Mouse (Mus musculus): ENCODE results near the gene Rac3. TPM values are rescaled to one million over a fixed set of nuclear protein-coding genes. Genes with fewer than 3 reads are reported as not detected.
"Not testable (repeated sequence)": the region's sequence is repeated elsewhere in the genome, so short reads cannot be mapped to it uniquely, and the experiment has no call there.

Gene Rac3
- 31.0 and 58.2 TPM in 2 replicates for polyA plus RNA-seq (2016; fragmentation: Nextera tagmentation; extraction: Ambion mirVana)

GRCm38 (mm10) chr11:120721124-120722066 lies at the start of gene Rac3:
Rac3 (plus strand) TSS chr11:120721470.
- no peaks in the 10 kb centered on the region for H3K9me3 ChIP-seq
- WGBS = under 1% methylated on average over 90 of the region's 90 CpGs
- peaks cover 48% of the 10 kb centered on the region for H3K27me3 ChIP-seq (ENCODE audit: insufficient read depth, poor library complexity, severe bottlenecking)

GRCm38 (mm10) chr11:120672687-120673593 lies 48.3 kb upstream of the Rac3 start, which contains the start of gene Aspscr1:
Aspscr1 (plus strand) TSS chr11:120672973.
- Histone ChIP-seq H3K4me1 (replicated peaks) (peaks cover 25% of the 10 kb centered on the region), H3K4me3 (peak within 1 kb of the TSS; percentile 79), H3K36me3 (peaks cover 31% of the 10 kb centered on the region), H3K27ac (peak within 1 kb of the TSS; percentile 99), H3K9me3 (no peaks in the 10 kb centered on the region), H3K27me3 (ENCODE audit: insufficient read depth, poor library complexity, severe bottlenecking) (no peaks in the 10 kb centered on the region)
- WGBS = 1% methylated on average over 83 of the region's 83 CpGs
- DNase-seq (ENCODE audit: low spot score) = peak; percentile 94

More at GRCm38 (mm10) chr11:120721124-120722066, at the start of gene Rac3:
- peak within 1 kb of the TSS; percentile 87 for H3K27ac ChIP-seq
- DNase-seq (ENCODE audit: low spot score) = peak; percentile 82
- H3K4me1 ChIP-seq (replicated peaks) = peaks cover 29% of the 10 kb centered on the region
- H3K36me3 ChIP-seq = peaks cover 48% of the 10 kb centered on the region
- H3K4me3 ChIP-seq = peak within 1 kb of the TSS; percentile 73

- Histone ChIP-seq H3K27ac (peak overlapping the region; percentile 99), H3K4me1 (replicated peaks) (peaks cover 28% of the 10 kb centered on the region), H3K9me3 (no peaks in the 10 kb centered on the region), H3K4me3 (peak overlapping the region; percentile 79), H3K27me3 (ENCODE audit: insufficient read depth, poor library complexity, severe bottlenecking) (no peaks in the 10 kb centered on the region), H3K36me3 (peaks cover 38% of the 10 kb centered on the region)
- no peak for DNase-seq (ENCODE audit: low spot score)
- 40% methylated on average over 12 of the region's 12 CpGs for WGBS
Observed at GRCm38 (mm10) chr11:120673594-120674122, 47.6 kb upstream of the Rac3 start.

- Histone ChIP-seq H3K36me3 (peaks cover 60% of the 10 kb centered on the region), H3K4me1 (replicated peaks) (peaks cover 28% of the 10 kb centered on the region)
- H3K4me3 ChIP-seq; H3K27ac ChIP-seq; H3K27me3 ChIP-seq (ENCODE audit: insufficient read depth, poor library complexity, severe bottlenecking); DNase-seq (ENCODE audit: low spot score); H3K9me3 ChIP-seq: not testable (repeated sequence)
- WGBS = 89% methylated on average over 5 of the region's 5 CpGs
Observed at GRCm38 (mm10) chr11:120675875-120676274, 45.4 kb upstream of the Rac3 start.

DNA sequence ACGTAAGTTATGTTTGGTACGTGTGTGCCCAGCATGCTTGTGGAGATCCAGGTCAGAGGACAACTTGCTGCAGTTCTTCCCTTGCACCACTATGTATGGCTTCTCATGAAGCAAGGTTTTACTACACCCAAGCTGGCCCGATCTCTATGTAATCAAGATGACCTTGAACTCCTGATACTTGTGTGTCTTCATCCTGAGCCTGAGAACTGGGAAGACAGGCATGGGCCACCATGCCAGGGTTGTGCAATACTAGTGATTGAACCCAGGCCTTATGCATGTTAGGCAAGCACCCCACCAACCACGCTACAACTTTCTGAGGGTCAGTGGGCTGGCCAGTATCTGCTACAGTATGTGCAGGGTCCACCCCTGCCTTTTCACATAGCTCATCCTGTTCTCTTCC lies 44.3 kb upstream of the Rac3 start:
- no peak overlapping the region for H3K4me3 ChIP-seq
- H3K27me3 ChIP-seq (ENCODE audit: insufficient read depth, poor library complexity, severe bottlenecking) = no peaks in the 10 kb centered on the region
- no peak for DNase-seq (ENCODE audit: low spot score)
- H3K9me3 ChIP-seq = no peaks in the 10 kb centered on the region
- WGBS = 96% methylated on average over 4 of the region's 4 CpGs
- peaks cover 28% of the 10 kb centered on the region for H3K4me1 ChIP-seq (replicated peaks)
- H3K27ac ChIP-seq = no peak overlapping the region
- peaks cover 71% of the 10 kb centered on the region for H3K36me3 ChIP-seq

- H3K9me3 ChIP-seq = no peaks in the 10 kb centered on the region
- 83% methylated on average over 3 of the region's 3 CpGs for whole genome bisulfite sequencing
- H3K4me1 ChIP-seq (replicated peaks) = peaks cover 12% of the 10 kb centered on the region; the same call in 1 of the 2 replicates
- H3K4me3 ChIP-seq = no peak overlapping the region
- no peak overlapping the region for H3K27ac ChIP-seq
- no peak for DNase-seq (ENCODE audit: low spot score)
- H3K27me3 ChIP-seq (ENCODE audit: insufficient read depth, poor library complexity, severe bottlenecking) = no peaks in the 10 kb centered on the region
- peaks cover 97% of the 10 kb centered on the region for H3K36me3 ChIP-seq
Observed at GRCm38 (mm10) chr11:120679909-120680308, 41.4 kb upstream of the Rac3 start.

DNA sequence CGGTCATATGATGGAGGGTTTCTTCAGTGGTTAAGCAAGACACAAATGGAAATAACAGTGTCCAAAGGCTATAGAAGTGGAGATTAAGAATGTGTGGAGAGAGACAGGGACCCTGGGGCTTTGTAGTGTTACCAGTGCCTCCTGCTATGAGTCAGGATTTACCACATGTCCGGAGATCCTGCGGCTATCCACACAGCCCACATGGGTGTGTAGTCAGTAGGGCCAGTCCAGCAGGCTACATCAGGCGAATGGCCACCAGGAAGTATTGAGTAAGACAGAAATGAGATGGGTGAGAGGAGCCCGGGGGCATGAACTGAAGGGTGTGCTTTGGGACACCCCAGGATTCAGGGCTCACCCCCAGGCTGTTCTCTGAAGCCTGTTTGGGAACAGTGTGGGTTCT lies 38.6 kb upstream of the Rac3 start:
- Histone ChIP-seq H3K4me1 (replicated peaks) (peaks cover 23% of the 10 kb centered on the region), H3K27me3 (ENCODE audit: insufficient read depth, poor library complexity, severe bottlenecking) (no peaks in the 10 kb centered on the region), H3K27ac (no peak overlapping the region), H3K9me3 (no peaks in the 10 kb centered on the region), H3K4me3 (no peak overlapping the region), H3K36me3 (peaks cover 98% of the 10 kb centered on the region)
- no peak for DNase-seq (ENCODE audit: low spot score)
- 95% methylated on average over 5 of the region's 5 CpGs for WGBS

DNA sequence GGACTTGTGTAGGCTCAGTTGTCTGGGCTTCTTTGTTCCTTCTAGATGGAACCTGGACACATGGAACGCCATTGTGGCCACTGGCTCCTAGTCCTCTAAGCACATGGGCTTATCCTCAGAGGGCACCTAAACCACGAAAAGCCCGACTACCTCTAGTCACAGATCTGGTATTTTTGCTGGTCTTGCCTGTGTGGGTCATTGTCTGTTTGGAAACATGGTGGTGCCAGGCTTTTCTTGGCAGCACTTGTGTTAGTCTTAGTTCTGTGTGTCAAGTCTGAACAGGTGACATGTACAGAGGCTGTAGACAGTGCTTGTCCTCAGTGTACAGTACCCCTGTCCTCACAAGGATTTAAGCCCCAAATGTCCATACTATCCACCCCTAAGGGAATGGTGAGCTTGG lies 37.7 kb upstream of the Rac3 start:
- Histone ChIP-seq H3K9me3 (no peaks in the 10 kb centered on the region), H3K4me1 (replicated peaks) (peaks cover 23% of the 10 kb centered on the region), H3K27me3 (ENCODE audit: insufficient read depth, poor library complexity, severe bottlenecking) (no peaks in the 10 kb centered on the region), H3K36me3 (peaks cover 98% of the 10 kb centered on the region), H3K4me3 (no peak overlapping the region), H3K27ac (no peak overlapping the region)
- WGBS = 92% methylated on average over 3 of the region's 3 CpGs
- no peak for DNase-seq (ENCODE audit: low spot score)

- H3K9me3 ChIP-seq = no peaks in the 10 kb centered on the region
- H3K4me1 ChIP-seq (replicated peaks) = peaks cover 23% of the 10 kb centered on the region
- no peak for DNase-seq (ENCODE audit: low spot score)
- no peak overlapping the region for H3K4me3 ChIP-seq
- no peak overlapping the region for H3K27ac ChIP-seq
- peaks cover 98% of the 10 kb centered on the region for H3K36me3 ChIP-seq
- H3K27me3 ChIP-seq (ENCODE audit: insufficient read depth, poor library complexity, severe bottlenecking) = no peaks in the 10 kb centered on the region
- WGBS = 80% methylated on average over 2 of the region's 2 CpGs
Observed at GRCm38 (mm10) chr11:120684086-120684485, 37.2 kb upstream of the Rac3 start.

GRCm38 (mm10) chr11:120684660-120685059 lies 36.6 kb upstream of the Rac3 start:
- no peak for DNase-seq (ENCODE audit: low spot score)
- no peaks in the 10 kb centered on the region for H3K27me3 ChIP-seq (ENCODE audit: insufficient read depth, poor library complexity, severe bottlenecking)
- peaks cover 98% of the 10 kb centered on the region for H3K36me3 ChIP-seq
- H3K4me1 ChIP-seq (replicated peaks) = peaks cover 23% of the 10 kb centered on the region
- H3K27ac ChIP-seq = no peak overlapping the region
- H3K4me3 ChIP-seq = no peak overlapping the region
- whole genome bisulfite sequencing = 89% methylated on average over 2 of the region's 2 CpGs
- no peaks in the 10 kb centered on the region for H3K9me3 ChIP-seq

GRCm38 (mm10) chr11:120686650-120687272 lies 34.5 kb upstream of the Rac3 start:
- DNase-seq (ENCODE audit: low spot score) = no peak
- Histone ChIP-seq H3K4me3 (no peak overlapping the region), H3K36me3 (peaks cover 94% of the 10 kb centered on the region), H3K27ac (peak overlapping the region; percentile 66), H3K9me3 (no peaks in the 10 kb centered on the region), H3K27me3 (ENCODE audit: insufficient read depth, poor library complexity, severe bottlenecking) (no peaks in the 10 kb centered on the region), H3K4me1 (replicated peaks) (peaks cover 23% of the 10 kb centered on the region)
- WGBS = 68% methylated on average over 20 of the region's 20 CpGs

DNA sequence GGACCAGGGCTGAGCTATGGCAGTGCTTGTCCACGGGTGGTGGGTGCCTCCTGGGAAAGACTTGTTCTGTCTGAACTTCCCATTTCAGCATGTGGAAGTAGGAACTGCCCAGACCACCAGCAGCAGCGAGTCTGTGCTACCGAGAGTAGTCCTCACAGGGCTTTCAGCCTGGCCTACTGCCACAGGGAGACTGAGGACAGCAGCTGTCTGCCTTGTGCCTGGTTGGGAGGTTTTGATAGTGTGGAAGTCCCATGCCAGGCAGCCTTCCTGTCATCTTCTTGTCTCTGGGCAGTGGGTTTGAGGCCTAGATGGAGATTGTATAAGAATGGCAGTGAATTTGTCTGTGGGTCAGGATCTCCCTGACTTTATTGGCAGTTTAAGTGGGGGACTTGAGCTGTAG lies 31.9 kb upstream of the Rac3 start:
- no peak for DNase-seq (ENCODE audit: low spot score)
- Histone ChIP-seq H3K36me3 (peaks cover 94% of the 10 kb centered on the region), H3K4me1 (replicated peaks) (peaks cover 28% of the 10 kb centered on the region), H3K4me3 (no peak overlapping the region), H3K9me3 (no peaks in the 10 kb centered on the region), H3K27me3 (ENCODE audit: insufficient read depth, poor library complexity, severe bottlenecking) (no peaks in the 10 kb centered on the region), H3K27ac (no peak overlapping the region)
- 83% methylated on average over 3 of the region's 3 CpGs for WGBS
